Mouse (Mus musculus) layer of hippocampus, adult 8-10 months (tissue): ENCODE data around the gene Ttc7. TPM values are rescaled to one million over a fixed set of nuclear protein-coding genes. Genes with fewer than 3 reads are reported as not detected.

ENCODE experiments used
- DNase-seq, 2 experiments: peaks; one replicate each; pipeline ENCODE4 v3.0.0; 2022; ENCODE audit warnings: low spot score in 2 of 2
- total RNA-seq, 4 experiments: library from RNA; stranded (reverse); gene quantifications; 2 replicates each; pipeline ENCODE4 v1.2.4; 2022

Ttc7 gene
- total RNA-seq, result 1 to 10 TPM; 7.8 to 10.0 (median 8.5) TPM

DNA sequence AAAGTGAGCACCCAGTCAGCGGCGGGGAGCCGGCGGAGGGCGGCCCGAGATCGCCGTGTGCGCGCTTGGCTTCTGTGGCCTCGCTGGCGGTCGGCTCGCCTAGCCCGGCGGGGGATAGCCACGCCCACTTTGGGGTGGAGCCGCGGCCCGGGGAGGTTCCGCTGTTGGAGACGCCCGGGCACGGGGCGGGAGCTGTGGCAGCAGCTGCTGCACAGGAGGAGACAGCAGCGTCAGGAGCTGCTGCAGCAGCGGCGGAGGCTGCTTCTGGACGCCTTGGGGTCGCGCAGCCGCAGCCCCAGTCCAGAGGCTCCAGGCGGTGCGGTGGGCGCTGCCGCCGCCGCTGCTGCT is at the start of gene Ttc7:
Gene Ttc7, plus strand, starts transcription at position 181 of the 348 bp plus-strand sequence.
- peak; percentile 85 to 89 for DNase-seq

DNA sequence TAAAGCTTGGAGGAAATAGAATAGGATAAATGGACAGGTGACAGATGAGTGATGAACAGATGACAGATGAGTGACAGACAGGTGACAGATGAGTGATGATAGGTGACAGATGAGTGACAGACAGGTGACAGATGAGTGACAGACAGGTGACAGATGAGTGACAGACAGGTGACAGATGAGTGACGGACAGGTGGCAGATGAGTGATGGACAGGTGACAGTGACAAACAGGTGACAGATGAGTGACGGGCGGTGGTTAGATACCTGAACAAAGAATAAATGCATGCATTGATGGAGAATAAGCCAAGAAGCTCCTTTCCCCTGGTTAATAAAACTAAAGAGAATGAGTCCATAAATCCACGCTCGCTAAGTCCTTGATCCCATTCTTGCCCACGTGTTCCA is 47.7 kb upstream of the Ttc7 start:
- DNase-seq, result no peak

DNA sequence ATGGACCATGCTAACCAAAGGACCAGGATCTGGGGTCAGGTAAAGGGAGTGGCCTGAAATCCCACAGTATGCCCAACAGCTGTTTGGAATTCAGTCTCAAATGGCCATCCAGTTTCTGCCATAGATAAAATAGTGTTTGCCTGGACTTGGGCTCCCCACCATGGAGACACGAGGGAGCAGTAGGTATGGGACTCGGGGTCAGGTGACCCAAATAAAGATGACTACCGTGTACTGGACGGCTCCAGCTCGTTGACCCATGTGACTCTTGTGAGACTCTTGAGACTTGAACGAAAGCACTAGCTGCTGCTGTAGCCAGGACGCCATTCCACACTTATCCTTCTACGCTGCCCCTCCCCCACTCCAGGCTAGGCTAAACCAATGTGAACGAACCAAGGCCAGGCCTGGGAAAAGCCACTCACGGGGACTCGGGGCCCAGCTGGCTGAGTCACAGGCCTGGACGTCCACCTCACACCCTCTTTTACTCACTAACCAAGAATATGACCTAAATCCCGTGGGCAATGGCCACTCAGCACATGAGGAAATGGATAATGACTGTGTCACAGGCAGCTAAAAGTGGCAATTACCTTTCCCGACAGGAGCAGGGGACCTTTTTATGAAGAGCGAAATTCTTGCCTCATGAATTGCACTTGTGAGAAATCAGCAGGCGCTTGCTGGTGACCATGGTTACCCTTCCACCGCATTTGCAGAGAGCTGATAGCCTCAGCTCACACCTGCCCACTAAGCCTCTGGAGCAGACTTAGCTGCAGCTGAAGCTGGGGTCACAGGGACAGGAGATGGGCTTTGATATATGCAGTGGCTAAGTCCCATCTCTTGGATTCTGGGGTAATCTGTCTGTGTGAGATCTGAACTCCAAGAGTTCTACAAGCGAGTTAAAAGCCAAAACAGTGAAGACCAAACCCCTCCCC is 45.7 kb upstream of the Ttc7 start:
- peak in 1 of 2 experiments; percentile 15 for DNase-seq

DNA sequence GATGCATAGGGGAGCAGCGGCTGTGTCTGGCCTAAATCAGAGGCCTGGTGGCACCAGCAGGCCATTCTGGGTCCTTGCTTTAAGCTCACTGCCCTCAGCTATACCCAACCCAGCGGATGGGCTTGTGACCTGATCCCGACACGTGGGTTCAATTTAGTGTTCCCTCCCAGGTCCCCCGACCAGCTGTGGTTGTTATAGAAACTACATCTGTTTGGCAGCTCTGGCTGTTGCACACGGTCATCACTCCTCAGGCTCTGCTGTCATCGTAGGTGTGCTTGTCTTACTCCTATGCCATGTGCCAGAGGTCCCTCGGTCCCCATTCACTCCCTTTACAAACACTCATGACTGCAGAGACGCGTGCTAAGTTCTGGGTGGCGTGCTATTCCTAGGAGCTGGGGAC is 44.9 kb upstream of the Ttc7 start:
- no peak for DNase-seq

DNA sequence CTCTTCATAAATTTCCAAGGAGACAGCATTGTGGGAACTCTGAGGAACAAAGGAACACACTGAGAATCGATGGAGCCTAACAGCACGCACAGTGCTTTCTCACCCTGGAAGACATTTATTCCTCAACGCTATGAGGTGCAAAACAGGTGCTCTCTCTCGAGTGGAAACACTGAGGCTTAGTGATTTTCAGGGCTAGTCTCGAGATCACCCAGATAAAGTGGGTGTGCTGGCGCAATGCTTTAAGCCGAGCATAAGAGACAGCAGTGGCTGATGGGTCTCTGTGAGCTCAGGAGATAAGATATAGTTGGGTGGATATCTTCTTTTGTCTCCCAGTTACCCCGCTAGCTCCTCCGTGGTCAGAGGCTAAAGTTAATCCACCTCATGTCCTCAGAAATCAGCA is 36.6 kb upstream of the Ttc7 start:
- DNase-seq, result no peak

DNA sequence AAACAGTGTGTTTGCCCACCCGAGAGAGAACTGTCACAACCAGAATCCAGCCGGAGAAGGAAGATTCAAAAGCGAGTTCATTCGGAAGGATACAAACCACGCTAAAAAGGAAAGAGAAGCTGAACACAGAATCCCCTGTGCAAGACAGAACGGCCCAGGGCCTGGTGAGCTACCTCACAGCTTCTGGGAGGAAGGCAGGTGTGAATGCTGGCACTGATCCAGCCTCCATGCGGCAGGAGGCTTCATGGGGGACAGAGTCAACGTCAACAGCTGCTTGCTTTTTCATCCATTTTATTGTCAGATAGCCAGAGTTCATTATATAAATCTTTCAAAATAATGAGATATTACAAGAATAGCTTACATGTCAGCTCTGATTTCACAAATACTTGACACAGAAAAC is 28.3 kb upstream of the Ttc7 start:
- DNase-seq, result no peak

DNA sequence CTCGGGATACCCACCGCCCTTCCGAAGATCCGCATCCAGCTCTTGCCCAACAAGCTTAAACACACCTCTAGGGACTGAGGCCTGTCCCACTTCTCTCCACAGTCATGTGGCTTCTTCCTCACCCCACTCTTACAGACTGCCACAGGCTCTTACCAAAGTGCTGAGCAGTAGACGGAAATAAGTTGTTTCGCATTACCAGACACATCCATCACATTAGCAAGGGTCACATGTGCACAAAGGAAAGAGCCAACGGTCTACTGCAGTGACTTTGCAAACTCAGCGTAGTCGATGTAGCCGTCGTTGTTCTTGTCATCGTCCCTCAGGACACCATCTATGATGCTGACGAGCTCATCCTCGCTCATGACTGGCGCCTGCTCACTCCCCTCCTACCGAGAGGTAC is 27.0 kb upstream of the Ttc7 start:
- DNase-seq, result no peak

DNA sequence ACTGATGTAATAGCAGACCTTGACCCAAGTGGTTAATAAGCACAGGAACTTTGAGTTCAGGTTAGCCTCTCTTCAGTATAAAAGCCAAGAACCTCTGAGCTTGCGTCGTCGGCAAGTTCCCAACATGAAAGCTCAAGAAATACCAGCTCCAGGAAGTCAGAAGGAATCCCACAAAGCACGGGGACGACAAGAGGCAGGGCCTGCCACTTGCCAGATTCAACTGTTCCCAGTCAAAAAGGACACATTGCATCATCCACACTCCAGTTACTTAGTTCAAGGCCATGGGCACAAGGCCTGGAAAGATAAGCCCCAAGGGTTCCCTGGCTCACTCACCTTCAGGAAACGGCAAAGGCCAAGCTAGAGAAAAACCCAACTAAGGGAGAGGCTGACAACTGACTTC is 19.3 kb upstream of the Ttc7 start:
- no peak for DNase-seq

DNA sequence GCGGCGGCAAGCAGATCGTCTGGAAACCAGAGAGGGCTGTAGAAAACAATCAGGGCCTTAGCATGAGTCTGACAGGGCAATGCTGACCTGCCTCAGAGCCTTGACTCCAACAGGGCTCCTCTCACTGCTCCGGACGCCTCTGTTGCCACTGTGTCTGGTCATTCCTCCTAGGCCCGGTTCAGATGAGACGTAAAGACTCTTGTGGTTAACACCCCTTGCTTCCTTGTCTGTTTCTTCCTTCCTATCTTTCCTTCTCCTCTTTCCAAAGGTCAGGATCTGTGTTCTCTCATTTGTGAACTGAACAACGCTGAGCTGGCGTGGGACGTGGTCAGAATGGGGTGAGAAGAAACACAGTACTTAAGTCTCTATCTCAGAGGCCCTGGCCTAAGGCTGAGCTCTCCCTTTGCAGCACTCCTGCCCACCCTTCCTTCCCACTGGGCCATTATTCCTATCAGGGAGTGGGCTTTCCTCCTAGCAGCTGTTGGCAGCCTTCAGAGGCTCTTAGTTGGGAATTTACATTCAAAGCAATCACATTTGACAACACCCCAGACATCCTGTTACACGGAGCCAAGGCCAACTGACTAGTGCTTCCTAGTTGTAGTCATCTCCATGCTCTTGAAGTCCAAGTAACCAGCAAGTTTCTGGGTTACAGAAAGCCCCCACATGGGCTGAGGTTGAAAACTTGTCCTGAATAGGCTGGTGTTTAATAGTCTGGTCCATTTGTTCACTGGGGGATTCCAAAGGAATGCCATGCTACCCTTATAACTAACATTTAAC is 18.4 kb upstream of the Ttc7 start:
- no peak for DNase-seq

DNA sequence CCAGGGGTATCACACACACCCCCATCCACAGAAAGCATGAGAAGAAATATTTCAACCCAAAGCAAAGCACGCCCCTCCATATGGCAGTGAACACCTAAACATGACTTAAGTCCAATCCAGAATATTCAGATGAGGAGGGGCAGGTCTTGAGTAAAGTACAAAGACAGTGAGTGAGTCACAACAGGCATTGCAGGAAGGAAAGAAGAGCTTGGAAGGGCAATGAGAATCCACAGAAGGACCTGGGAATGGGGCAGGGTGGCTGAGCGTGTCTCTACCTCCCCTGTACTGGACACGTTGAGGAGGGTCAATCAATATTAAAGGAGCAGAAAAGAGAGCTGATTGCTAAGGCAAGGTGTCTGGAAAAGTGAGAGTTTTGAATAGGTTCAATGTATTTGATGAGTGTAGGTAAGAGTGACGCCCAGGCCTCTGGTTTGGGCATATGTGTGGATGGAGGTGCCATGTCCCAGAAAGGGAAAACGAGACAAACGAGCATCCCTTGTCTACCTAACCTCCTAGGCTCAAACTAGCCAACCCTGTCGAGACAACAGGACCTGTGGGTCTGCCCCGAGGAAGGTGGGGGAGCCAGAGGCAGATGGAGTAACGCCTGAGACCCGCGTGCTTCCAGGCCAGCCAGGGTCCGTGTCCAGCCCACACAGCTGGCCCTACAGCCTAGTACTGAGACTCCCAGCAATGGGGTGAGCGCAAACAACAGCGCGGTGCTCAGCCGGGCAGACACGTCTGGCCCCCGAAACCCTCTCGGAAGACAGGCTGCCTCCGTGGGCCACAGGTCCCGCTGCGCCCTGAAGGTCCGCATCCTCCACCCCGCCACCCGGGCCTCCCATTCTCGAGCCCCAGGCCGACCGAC is 17.5 kb upstream of the Ttc7 start:
- DNase-seq, result no peak

DNA sequence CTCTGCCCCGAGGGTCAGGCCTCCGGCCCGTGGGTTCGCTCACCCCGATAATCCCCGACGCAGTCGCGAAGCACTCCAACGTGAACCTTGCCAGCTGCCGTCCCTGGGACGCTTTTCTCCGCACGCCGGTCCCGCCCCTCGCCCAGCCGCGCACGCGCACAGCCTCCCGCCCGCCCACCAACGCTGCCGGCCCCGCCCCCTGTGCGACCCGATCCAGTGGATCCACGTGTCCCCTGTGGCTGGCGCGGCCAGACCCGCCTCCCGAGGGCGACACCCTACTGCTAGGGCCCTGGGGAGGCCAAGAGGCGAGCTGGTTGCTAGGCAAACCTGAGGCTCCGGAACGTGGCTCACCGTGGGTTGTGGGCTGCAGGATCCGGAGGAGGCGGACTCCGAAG is 16.9 kb upstream of the Ttc7 start, which contains the start of gene Mcfd2:
Gene Mcfd2, minus strand, starts transcription at position 144 of the 395 bp plus-strand sequence.
- peak; percentile 83 to 86 for DNase-seq

DNA sequence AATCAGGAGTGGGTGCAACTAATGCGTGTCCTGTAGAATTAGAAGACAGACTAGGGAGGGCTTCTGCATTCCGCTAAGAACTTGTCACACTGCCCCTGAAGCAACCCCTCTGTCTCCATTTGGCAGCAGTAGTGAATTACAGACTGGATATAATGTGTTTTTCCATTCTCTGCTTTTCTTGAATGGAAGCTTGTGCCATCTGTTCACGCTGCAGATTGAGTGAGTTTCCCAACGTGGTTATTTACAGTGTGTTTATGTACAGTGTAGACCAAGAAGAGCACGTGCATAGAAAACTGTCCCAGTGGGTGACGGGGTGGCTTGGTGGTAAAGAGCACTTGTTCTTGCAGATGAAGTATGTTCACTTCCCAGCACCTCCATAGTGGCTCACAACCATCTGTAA is 13.2 kb upstream of the Ttc7 start:
- no peak for DNase-seq

DNA sequence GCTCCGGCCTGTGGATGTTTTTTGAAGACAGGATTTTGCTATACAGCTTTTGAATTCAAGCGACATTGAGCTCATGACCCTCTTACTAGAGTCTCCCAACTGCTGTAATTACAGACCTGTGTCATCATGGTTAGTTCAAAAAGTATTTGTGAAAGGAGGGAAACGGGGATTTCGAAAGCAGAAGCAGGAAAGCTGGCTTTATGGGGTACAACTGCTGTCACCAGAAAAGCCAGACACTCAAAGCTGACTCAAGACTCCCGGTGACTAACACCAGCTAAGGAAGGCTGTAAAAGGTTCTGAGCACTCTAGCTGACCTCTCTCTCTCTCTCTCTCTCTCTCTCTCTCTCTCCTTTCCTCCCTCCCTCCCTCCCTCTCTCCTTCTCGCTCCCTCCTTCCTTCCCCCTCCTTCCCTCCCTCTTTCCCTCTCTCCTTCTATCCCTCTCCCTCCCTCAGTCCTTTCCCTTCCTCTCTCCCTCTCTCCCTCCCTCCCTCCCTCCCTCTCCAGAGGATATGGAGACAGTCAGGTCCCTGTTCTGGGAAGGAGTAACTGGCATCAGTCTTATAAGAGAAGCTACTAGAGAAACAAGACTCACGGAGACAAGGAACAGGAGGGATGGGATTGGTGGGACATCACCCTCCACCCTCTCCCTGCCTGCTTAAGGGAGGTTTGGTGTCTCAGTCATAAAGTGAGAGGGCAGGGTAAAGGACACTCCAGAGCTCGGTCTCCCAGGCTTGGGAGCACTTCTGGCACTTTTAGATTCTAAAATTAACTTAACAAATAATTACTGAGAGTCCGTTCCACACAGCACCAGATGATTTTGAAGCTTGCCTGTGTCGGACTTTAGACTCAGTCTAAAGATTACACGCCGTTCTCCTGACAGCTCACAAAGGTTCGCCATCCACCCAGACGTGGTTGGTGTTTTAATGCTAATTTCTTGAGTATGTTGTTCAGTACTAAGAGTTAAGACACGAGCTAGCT is 7.0 kb upstream of the Ttc7 start:
- DNase-seq, result no peak

DNA sequence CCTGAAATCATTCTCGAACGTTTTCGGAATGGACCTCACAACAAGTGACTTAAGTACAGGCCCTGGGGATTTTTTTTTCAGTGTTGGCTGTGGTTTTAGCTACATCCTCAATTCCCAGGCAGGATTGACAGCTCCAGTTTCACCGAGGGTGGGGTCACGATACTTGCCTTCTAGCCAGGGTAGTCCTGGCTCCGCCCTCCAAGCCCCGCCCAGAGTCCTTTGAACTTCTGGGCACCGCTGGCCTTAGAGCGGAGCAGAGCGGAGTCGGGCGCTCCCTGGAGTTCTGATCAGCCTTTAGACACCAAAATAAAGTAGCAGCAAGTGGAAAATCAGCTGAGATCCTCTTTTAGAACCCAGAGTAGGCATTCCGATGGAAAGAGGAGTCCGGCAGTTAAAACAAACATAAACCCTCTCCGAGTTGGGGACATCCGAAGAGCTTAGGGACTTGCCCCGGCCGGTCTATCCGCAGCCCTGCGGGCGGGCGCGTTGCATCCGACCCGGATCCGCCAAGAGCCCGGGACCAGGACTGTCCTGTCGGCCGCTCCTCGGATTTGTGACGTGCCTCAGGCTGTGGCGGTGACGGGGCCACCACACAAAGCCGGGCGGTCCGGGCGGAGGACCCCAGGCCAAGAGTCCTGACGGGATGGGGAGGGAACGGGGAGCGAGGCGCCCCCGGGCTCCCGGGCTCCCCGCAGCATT is 530 bp upstream of the Ttc7 start:
- DNase-seq, result peak; percentile 61 to 65

DNA sequence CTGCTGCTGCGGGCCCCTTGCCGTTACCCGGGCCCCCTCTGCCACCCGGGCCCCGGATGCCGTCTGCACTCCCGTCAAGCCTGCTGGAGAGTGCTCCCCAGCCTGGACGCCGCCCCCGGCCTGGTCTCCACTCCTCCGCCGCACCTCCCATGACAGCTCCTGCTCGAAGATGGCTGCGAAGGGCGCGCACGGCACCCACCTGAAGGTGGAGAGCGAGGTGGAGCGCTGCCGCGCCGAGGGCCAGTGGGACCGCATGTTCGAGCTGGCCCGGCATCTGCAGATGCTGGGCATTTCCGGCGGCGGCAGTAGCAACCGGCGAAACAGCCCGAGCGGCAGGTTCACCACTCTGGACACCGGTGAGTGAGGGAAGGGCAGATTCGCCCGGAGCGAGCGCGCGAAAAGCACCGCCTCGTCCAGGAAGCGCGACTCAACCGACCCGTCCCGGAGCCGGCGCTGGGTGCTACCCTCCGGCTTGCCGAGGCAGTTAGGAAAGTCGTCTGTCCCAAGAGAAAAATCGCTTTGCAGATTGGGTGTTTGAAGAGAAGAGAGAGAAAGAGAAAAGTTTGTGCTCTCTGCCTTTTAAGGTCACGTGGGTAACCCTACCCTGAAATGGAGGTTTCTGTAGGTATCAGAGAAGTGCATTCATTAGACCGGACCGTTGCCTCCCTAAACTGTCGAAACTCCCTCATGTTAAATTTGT is 519 bp downstream of the Ttc7 start:
- DNase-seq, result peak; percentile 19 to 34

DNA sequence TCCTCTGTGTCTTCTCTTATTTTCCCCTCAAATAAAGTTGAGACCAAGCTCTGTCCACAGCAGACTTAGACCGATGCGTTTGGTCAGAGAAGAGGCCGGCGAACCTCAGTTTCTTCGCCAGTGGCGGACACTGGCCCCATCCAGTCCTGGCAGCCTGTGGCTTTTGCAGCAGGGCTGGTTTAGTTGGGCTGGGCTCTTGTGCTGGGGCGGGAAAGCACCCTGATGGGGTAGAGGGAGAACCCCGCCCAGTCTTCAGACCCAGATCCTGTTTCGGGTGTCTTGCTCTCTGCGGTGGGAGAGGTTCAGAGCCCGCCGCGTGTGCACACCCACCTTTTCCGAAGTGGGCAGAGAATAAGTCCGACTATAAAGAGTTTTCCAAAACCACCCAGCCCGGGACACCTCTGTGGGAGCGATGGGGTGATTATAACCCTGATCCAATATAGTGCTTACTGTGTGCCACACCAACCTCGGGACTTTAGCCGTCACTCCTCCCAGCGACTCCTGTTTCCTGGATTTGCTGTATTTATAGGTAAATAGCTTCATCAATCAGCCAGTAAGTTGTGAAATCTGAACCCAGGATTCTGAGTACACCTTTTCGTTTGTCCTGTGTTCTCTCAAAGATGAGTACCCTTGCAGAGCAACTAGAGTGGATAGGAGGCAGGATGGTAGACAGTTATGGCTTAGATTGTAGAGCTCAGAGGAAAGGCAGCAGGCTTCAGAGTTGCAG is 1.2 kb downstream of the Ttc7 start:
- DNase-seq, result no peak

DNA sequence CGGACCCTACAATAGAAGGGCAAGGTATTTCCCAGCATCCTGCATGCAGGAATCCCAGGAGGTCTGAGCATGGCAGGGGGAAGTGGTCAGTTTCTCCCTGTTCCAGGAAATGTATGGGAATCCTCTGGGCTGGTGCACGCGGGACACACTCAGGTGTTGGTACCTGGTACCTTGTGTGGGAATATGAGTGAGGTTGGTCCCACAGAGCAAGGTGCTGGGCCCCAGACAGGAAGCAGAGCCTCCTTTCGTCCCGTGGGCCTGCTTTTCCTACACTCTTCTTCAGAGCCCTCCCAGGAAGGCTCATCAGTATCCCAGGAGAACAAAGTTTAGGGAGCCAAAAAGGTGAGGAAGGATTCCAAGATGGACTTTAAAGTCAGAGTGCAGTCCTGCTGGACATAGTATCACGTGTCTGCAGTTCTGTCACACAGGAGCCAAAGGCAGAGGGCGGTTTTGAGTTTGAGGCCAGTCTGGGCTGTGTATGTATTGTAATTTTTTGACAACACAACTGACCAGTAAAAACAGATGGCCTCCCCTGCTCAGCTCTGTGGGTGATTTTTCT is 1.9 kb downstream of the Ttc7 start:
- DNase-seq, result no peak
